Mouse (Mus musculus) embryo, embryonic 11.5 days (tissue): ENCODE results near the gene Rhno1.
"Not testable (repeated sequence)": the region's sequence is repeated elsewhere in the genome, so short reads cannot be mapped to it uniquely, and the experiment has no call there.

Experiments
- DNase-seq: peaks from one replicate; pipeline ENCODE4 v3.0.0-alpha.2; 2012; ENCODE audit warnings: low read depth, low spot score

Gene Rhno1

GRCm38 (mm10) chr6:128362381-128363006 is at the start of gene Rhno1, which contains the start of gene Foxm1:
Gene Rhno1 (minus strand): TSS chr6:128362911.
Gene Foxm1 (plus strand): TSS chr6:128362967.
- peak; percentile 79 for DNase-seq

GRCm38 (mm10) chr6:128411115-128411514 is 48.4 kb upstream of the Rhno1 start:
- DNase-seq, result peak; percentile 60

- no peak for DNase-seq
Measured at GRCm38 (mm10) chr6:128410305-128410704, 47.6 kb upstream of the Rhno1 start.

GRCm38 (mm10) chr6:128408544-128409125 is 45.9 kb upstream of the Rhno1 start:
- no peak for DNase-seq

- no peak for DNase-seq
Measured at GRCm38 (mm10) chr6:128404708-128405107, 42.0 kb upstream of the Rhno1 start.

- no peak for DNase-seq
Measured at GRCm38 (mm10) chr6:128399421-128400185, 36.9 kb upstream of the Rhno1 start.

- no peak for DNase-seq
Measured at GRCm38 (mm10) chr6:128398996-128399395, 36.3 kb upstream of the Rhno1 start, which contains the start of gene Nrip2. Gene Nrip2 (plus strand): TSS chr6:128399296.

GRCm38 (mm10) chr6:128397574-128398261 is 35.0 kb upstream of the Rhno1 start:
- DNase-seq, result no peak

- DNase-seq, result no peak
Measured at GRCm38 (mm10) chr6:128390683-128391082, 28.0 kb upstream of the Rhno1 start.

- DNase-seq, result no peak
Measured at GRCm38 (mm10) chr6:128389185-128389584, 26.5 kb upstream of the Rhno1 start.

GRCm38 (mm10) chr6:128385026-128385425 is 22.3 kb upstream of the Rhno1 start:
- no peak for DNase-seq

- no peak for DNase-seq
Measured at GRCm38 (mm10) chr6:128383752-128384151, 21.0 kb upstream of the Rhno1 start.

- no peak for DNase-seq
Measured at GRCm38 (mm10) chr6:128381254-128381653, 18.5 kb upstream of the Rhno1 start.

- DNase-seq, result not testable (repeated sequence)
Measured at GRCm38 (mm10) chr6:128380594-128381167, 18.0 kb upstream of the Rhno1 start.

GRCm38 (mm10) chr6:128379636-128380035 is 16.9 kb upstream of the Rhno1 start:
- no peak for DNase-seq

- no peak for DNase-seq
Measured at GRCm38 (mm10) chr6:128376371-128377085, 13.8 kb upstream of the Rhno1 start.

- DNase-seq, result no peak
Measured at GRCm38 (mm10) chr6:128375192-128375591, 12.5 kb upstream of the Rhno1 start, which contains the start of the genes Tex52 and Gm44596. Gene Tex52 (plus strand): TSS chr6:128375456. Gene Gm44596 (plus strand): TSS chr6:128375503.

GRCm38 (mm10) chr6:128370040-128370439 is 7.3 kb upstream of the Rhno1 start:
- DNase-seq, result no peak

- DNase-seq, result no peak
Measured at GRCm38 (mm10) chr6:128366466-128366865, 3.8 kb upstream of the Rhno1 start.

GRCm38 (mm10) chr6:128364721-128365120 is 2.0 kb upstream of the Rhno1 start:
- no peak for DNase-seq
